Mouse (Mus musculus): ENCODE measurements around the gene Mfsd13b.
A peak's percentile ranks its signal among the peaks of the same experiment; 100 is the strongest.
"Not testable (repeated sequence)": the region's sequence is repeated elsewhere in the genome, so short reads cannot be mapped to it uniquely, and the experiment has no call there.

Mfsd13b gene

DNA sequence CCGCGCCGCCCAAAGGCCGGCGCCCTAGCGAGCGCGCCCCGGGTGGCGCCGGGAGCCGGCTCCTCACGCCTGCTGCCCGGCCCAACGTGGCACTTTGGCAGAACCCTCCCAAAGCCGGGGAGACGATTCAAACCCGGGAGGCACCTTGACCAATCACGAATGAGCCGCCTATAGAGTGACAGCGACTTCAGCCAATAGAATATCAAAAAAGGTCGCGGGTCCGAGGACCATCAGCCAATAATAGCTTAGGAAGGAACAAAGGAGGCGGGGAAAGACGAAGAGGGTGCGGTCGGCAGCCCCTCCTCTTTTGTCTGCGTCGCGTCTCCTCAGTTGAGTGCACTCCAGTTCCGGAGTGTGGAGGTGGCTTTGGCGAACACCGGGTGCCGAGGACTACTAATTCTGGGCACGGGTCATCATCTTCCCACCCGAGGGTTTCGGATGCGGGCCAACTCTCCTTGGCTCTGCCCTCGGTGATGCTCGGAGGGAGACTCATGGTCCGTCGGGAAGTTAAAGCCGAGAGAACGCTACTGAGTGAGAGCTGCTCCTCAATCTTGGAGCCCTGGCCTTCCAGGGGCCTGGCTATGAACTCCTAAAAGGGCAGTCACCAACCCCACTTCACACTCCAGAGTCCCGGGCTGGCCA is at the start of gene Mfsd13b, which contains the start of gene Cdr2:
Mfsd13b (plus strand) TSS at position 310 of the 642 bp plus-strand sequence.
Cdr2 (minus strand) TSS at position 113 of the 642 bp plus-strand sequence.
- peak; percentile 100 for DNase-seq (ENCODE audit: low read depth, low spot score)

DNA sequence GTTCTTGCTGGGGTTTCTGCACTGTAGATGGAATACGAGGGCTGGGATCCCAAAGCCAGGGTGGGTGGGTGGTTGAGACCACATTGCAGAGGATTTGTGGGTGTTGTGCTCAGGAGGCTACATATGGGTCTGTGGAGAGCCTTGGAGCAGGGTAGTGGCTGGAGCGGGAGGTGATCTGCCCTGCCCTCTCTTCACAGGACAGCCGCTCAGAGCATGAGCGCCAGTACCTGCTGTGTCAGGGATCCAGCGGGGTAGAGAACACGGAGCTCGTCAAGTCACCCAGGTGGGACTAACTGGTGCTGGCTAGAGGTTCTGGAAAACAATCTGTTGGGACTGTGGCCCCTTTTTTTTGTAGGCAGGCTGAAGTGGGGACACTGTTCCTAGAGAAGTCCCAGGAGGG is 49.2 kb upstream of the Mfsd13b start:
- DNase-seq (ENCODE audit: low read depth, low spot score), result no peak

DNA sequence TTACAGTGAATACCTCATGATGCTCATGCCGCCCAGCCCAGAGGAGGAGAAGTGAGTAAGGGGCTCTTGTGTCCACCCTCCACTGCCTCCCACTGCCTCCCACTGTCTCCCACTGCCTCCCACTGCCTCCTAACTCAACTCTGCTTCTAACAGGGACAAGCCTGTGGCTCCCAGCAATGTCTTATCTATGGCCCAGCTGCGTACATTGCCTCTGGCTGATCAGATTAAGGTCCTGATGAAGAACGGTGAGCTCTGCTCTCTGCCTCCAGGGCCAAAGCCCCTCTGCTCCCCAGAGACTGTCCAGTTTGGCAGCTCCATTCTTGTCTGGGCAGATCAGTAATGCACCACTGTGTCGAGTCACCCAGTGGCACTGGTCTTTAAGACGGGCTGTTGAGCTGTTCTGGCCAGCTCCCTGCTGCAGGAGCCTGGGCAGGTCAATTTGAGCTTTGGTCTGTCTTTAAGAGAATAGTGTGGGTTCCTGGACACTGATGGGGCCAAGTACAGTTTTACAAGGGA is 48.6 kb upstream of the Mfsd13b start:
- no peak for DNase-seq (ENCODE audit: low read depth, low spot score)

DNA sequence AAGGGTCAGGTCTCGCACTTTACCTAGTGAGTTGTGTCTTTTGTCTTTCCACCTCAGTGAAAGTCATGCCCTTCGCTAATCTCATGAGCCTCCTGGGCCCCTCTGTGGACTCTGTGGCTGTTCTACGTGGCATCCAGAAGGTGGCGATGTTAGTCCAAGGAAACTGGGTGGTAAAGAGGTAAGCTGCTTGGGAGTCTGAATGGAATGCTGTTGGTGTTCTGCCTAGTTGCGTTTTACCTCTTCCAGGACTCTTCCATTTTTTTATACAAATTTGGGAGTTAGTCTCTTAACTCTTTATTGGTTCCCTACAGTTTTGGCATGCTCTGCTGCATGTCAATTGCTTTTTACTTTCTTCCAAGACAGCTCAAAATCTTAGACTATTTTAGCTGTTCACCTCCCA is 47.6 kb upstream of the Mfsd13b start:
- DNase-seq (ENCODE audit: low read depth, low spot score), result peak; percentile 76

DNA sequence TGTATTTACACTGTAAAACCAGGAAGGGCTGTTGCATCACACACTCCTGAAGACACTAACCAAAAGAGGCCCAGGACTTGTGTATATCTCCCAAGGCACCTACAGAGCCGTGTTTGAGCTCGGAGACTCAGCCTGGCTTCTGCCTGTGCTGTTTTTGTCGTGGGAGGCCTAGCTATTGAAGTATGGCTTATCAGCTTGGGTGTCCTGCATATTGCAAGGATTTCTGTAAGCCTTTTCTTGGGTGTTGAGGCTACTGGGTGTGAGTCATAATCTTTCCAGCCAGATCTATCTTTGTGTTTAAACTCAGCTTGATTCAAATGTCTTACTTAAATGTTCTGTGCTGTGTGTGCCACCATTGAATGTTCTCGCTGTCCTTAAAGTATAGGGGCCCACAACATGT is 45.8 kb upstream of the Mfsd13b start:
- DNase-seq (ENCODE audit: low read depth, low spot score), result no peak

DNA sequence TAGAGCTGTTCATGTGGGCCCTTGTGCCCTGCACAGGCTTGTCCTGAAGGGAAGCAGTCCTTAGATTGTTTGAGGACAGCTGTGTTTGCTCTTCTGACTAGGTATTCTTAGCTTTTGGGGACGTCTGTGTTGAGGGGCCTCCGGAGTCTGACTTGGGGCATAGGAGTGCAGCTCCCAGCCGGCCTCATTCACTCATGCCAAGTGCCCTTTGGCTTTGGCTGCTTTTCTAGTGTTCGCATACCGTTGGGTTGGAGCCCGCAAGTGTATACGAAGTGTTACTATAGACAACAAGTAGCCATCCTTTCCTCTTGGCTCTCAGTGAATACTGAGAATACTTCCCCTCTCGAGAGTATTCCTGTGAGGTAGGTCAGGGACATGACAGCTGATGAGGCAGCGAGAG is 44.1 kb upstream of the Mfsd13b start:
- DNase-seq (ENCODE audit: low read depth, low spot score), result no peak

DNA sequence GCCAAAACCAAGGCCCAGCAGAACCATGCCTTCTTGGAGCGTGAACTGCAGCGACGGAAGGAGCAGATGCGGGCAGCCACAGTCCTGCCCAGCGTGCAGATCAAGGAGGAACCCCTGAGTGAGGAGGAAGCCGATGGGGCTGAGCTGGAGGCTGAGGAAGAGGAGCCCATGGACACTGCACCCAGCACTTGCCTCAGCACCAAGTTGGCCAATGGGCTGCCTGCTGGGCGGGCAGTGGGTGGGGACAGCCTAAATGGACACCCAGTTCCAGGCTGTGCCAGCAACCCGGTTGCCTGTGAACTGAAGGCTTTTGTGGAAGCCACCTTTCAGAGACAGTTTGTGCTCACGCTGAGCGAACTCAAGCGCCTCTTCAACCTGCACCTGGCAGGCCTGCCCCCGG is 42.0 kb upstream of the Mfsd13b start:
- DNase-seq (ENCODE audit: low read depth, low spot score), result no peak

DNA sequence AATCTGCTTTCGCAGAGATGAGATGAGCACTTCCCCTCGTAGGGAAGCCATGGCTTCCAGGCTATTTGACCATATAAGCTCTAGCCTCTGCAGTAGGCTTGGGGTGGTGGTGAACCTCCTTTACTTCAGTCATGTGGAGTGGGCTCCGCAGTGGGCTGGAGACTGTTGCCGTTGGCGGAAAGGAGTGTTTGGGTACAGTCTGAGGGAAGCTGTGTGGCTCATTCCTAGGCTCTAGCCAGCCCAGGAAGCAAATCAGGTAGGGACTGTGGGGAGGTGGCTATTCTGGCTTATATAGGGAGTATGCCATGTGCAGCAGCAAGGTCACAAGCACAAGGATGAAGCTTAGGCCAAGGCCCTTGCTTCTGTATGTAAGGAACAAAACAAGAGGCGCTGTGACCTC is 41.1 kb upstream of the Mfsd13b start:
- no peak for DNase-seq (ENCODE audit: low read depth, low spot score)

DNA sequence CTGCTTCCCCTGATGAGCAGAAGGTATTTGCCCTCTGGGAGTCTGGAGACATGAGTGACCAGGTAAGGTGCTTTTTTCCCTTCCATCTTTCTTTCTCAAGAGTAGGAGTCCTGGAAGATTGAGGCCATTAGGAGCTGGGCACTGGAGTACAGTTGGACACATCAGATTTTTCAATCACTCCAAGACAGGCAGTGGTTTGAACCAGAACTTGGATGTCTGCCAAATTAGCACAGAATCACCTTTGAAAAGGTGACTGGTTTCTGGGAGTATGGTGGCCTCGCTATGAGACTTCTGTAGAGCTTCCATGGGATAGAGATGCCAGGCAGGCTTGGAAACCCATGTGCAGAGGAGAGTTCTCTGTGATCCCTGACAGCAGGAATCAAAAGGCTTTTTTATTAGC is 39.8 kb upstream of the Mfsd13b start:
- DNase-seq (ENCODE audit: low read depth, low spot score), result no peak

DNA sequence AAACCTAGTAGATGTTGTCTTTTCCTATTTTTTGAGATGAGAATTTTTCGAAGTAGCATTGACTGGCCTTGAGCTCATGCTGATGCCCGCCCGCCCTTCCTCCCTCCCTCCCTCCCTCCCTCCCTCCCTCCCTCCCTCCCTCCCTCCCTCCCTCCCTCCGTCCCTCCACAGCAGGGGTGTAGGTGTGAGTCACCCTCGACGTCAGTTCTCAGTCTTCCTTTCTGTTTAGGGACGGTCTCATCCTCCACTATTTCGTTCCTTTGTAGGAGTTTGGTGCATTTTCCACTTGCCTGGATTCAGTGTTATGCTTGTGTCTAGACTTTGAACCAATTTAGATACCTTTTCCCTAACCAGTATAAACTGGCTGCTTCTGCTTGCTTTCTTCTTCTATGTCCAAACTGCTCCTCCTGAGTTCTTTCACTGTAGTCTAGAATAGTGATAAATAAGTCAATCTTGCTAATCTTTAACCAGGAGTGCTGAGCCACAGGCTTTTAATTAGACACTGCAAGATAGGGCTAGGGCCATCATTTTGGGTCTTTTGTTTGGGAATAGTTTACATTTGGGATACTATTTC is 38.3 kb upstream of the Mfsd13b start:
- no peak for DNase-seq (ENCODE audit: low read depth, low spot score)

DNA sequence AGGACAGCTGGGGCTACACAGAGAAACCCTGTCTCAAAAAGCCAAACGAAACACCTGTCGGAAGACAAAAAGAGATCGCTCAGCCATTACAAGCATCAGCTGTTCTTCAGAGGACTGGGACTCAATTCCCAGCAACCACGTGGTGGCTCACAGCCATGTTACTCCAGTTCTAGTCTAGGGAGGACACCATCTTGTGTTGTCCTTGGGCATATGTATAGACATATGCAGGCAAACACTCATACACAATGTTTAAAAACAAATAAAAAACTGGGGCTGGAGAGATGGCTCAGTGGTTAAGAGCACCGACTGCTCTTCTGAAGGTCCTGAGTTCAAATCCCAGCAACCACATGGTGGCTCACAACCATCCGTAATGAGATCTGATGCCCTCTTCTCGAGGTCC is 28.7 kb upstream of the Mfsd13b start:
- not testable (repeated sequence) for DNase-seq (ENCODE audit: low read depth, low spot score)

DNA sequence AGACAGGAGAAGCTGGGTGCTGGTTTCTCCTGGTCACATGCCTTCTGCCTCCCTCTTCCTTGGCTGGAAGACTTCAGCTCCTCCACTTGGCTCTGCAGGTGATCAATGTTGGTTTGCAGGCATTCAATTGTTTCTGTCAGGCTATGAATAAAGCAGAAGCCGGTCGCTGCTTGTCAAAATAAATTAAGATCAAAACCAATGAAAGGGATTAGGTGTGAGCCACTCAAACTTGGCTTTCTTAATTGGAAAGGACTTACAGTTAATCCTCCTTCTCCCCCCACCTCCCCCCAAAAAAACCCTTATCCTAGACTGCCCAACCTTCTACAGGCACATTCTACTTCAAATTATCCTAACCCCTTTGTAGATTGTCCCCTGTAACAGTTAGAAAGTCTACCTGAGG is 22.2 kb upstream of the Mfsd13b start:
- peak; percentile 84 for DNase-seq (ENCODE audit: low read depth, low spot score)

DNA sequence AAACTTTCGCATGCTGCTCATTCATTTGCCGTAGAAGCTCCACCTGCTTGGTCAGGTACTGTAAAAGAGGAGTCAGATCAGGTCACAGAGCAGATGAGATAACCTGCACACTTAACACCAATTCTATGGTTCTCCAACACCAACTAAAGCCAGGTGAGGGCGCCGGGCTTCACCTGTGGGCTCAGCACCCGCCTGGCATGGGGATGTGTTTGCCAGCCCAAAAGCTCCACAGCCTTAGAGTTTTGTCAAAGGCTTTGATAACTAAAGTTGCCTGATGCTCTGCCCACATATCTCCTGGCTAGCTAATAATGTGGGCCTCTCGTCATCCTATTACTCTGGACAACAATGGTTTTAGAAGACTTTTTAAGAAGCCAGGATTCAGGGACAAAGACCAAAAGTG is 21.7 kb upstream of the Mfsd13b start:
- no peak for DNase-seq (ENCODE audit: low read depth, low spot score)

DNA sequence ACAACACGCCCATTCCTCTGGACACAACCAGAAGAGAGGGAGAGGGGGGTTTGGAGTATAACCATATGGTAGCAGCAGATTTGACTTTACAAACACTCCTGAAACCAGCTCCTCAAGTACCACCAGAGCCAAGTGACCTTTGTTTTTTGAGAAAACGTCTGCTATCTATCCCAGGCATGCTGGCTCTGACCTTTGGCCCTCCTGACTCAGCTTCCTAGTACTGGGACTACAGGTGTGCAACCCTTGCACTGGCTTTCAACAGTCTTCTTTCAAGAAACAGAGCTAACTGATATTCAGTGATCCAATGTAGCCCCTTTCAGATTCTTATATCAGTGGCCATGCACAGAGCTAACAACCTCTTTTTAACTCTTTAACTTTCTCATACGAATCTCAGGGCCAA is 20.4 kb upstream of the Mfsd13b start:
- DNase-seq (ENCODE audit: low read depth, low spot score), result no peak

DNA sequence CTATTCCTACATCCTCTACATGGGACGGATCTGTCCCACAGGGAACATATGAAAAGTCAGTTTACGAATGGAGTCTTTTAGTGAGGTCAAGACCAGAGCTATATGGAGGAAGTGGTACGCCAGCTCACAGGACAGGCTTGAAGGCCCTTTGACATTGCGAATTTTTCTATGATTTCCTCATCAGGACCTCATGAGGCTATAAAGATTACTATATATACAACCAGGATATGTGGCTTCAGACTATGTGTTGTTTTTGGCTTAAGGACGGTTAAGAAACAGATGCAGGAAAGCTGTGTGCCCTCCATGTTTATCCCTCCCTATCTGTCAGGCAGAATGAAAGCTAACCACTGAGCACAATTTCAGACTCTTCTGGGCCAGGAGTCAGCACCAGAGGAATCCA is 19.2 kb upstream of the Mfsd13b start:
- no peak for DNase-seq (ENCODE audit: low read depth, low spot score)

DNA sequence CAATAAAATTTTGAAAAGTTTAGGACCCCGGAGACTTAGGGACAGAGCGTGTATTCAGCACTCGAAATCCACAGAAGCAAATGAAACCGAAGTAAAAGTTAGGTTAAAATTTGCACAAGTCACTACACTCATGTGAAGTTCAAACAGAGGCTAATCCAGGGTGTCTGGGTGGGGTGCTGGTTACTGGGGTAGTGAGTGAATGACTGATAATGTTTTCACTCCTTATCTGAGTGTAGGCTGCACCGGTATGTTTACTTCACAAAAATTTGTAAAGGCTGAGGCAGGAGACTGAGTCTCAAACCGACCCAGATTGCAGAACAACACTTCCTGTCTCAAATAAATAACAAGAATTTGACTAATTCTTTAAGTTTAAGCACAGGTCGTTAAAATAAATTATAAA is 13.1 kb upstream of the Mfsd13b start:
- DNase-seq (ENCODE audit: low read depth, low spot score), result no peak

DNA sequence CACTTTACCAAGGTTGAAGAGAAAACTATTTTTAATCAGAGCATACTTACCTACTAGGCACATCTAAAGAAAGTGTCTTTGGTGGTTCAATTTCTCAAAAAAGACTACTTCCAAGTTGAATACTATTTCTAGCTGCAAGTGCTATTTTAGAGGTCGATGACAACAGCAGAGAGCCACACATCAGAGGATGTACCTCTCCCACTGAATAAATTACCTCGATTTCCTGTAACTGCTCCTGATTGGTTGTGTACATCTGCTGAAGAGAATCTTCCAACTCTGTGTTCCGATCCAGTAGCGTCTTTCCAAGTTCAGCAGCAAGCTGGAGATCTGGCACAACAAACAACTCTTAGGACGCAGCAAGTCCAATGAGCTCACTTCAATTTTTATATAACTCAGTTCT is 12.2 kb upstream of the Mfsd13b start:
- no peak for DNase-seq (ENCODE audit: low read depth, low spot score)

DNA sequence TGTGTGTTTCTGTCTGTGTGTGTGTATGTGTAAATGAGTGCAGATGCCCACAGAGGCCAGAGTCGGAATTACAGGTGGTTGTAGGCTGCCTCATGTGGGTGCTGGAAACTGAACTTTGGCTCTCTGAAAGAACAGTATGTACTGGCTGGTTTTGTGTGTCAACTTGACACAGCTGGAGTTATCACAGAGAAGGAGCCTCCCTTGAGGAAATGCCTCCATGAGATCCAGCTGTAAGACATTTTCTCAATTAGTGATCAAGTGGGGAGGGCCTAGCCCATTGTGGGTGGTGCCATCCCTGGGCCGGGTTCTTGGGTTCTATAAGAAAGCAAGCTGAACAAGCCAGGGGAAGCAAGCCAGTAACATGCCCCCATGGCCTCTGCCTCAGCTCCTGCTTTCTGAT is 9.8 kb upstream of the Mfsd13b start:
- not testable (repeated sequence) for DNase-seq (ENCODE audit: low read depth, low spot score)

DNA sequence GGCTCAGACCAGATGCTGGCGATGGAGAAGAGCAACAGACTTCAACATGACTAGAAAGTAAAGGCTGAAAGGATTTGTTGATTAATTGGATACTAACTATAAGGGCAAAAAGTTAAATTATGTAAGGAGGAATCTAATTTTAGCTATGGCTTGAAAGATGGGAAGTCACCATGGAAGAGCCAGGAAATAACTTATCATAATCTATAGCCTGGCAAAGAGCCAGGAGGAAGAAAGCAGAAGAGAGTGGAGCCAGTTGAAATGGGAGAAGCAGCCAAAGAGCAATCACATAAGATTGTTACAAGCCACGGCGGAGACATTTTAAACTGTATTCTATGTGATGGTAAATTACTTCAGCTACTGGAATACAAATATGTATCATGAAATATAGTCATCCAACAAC is 8.3 kb upstream of the Mfsd13b start:
- DNase-seq (ENCODE audit: low read depth, low spot score), result no peak

DNA sequence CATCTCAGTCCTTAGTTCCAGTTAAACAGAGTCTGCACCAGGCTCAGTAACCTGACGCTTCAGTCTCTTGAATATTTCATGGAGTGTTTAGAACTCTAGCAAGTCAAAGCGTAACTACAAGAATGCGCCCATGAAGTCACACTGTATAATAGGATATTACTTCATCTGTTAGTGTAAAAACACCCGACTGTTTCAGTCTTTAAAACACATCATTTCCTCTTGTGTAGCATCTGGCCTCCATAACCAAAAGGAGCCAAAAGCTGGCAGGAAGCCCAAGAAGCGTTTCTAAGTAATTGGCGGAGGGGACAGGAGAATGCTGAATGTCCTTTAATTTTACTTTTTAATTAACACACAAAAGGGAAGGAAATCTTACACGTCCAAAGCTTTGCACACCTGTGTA is 5.2 kb upstream of the Mfsd13b start:
- no peak for DNase-seq (ENCODE audit: low read depth, low spot score)

DNA sequence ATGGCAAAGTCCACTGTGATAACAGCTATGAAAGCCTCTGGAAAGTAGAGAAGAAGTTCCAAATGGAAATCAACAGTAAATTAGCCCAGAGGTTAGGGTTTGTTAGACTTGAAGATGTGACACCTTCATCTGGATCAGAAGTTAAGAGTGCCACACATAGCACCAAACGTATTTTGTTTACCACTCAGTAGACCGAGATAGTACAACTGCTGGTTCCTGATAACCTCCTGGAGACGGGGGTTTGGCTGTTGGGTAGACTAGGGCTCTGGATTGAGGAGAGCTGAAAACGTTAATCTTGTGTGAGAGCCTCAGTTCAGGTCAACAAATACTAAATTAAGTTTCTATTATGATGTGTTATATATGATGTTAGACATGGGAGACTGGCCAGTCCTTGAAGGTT is 2.3 kb upstream of the Mfsd13b start:
- no peak for DNase-seq (ENCODE audit: low read depth, low spot score)

DNA sequence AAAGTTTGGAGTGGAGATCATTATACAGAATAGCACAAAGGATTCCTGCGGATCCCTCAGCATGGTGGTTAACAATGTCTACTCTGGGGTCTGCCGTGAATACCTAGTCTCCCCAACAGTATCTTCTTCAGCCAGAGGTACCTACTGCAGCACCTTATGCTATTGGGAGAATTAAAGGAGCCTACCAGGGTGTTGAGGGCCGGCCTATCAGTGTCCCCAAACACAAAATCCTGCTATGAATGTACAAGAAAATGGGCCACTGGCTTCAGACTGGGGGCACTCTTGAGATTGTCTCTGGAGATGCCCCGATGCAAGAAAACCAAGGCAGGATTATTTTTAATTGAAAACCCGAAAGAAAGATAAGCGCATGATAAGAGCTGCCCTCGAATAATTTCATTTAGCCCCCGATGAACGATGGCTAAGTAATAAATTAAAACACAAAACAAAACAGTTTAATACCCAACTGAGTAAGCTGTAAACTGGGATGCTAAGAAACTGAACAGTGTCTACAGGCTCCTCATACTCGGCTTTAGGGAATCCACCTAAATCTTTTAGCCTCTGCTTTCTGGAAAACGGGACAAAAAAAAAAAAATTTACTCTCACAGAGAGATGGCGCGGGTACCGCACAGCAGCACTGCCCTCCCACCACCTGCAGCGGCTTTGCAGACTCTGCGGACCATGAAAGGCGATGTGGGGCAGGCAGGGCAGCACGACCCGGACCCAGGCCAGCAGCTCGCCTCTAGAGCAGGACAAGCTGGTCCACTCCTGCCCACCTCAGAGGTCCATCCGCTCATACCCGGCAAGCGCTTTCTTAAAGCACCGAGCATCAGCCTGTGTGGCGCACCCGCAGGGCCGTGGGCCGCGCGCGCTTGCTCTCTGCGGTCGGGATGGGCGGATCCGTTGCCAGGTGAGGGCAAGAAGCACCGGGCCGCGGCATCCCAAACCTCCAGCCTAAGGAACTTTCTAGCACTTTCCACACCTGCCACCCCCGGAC is 1.1 kb upstream of the Mfsd13b start:
- DNase-seq (ENCODE audit: low read depth, low spot score), result no peak
